ENCODE assay signal across 26 mouse cellular contexts in genomic region chr15:75371618-75372017, GRCm38 (mm10).
"Had no signal": no experiment of that assay in that cellular context is flagged by ENCODE, and none has a peak within 500 bp of the region (broad histone marks: within the 10 kb centered on the region; RNA-seq: fewer than 3 reads in every experiment).

No protein-coding gene starts in this region.

- H3K27me3 ChIP-seq: heart, embryonic 13.5 days; heart, embryonic 15.5 days; hindbrain, embryonic 13.5 days; hindbrain, embryonic 15.5 days; kidney, embryonic 15.5 days; limb, embryonic 12.5 days; liver, embryonic 12.5 days had no signal

- H3K27ac ChIP-seq: heart, adult 2 months; heart, embryonic 13.5 days; heart, embryonic 15.5 days; hindbrain, embryonic 13.5 days; hindbrain, embryonic 15.5 days; hindbrain, postnatal 0 days; kidney, embryonic 15.5 days; kidney, postnatal 0 days; limb, embryonic 10.5 days; limb, embryonic 12.5 days; liver, embryonic 12.5 days had no signal

- H3K4me2 ChIP-seq: heart, embryonic 11.5 days; heart, embryonic 13.5 days; heart, embryonic 15.5 days; hindbrain, embryonic 13.5 days; hindbrain, embryonic 15.5 days; kidney, embryonic 15.5 days; limb, embryonic 12.5 days; liver, embryonic 12.5 days had no signal

- DNase-seq: gastrocnemius, postnatal 14 days; gastrocnemius, postnatal 36 days; heart, adult 11 months; heart, adult 2 months; heart, postnatal 14 days; heart, postnatal 36 days; kidney, adult 11 months; kidney, adult 2 months; kidney, adult 9 months; kidney, postnatal 14 days; kidney, postnatal 36 days; layer of hippocampus, adult 9-11 months; layer of hippocampus, postnatal 36 days; liver had no signal

- H3K36me3 ChIP-seq: heart, embryonic 13.5 days; heart, embryonic 15.5 days; hindbrain, embryonic 13.5 days; hindbrain, embryonic 15.5 days; kidney, embryonic 15.5 days; limb, embryonic 10.5 days; limb, embryonic 12.5 days; liver, embryonic 12.5 days had no signal

- H3K4me3 ChIP-seq: heart, adult 2 months; heart, embryonic 13.5 days; heart, embryonic 15.5 days; hindbrain, embryonic 13.5 days; hindbrain, embryonic 15.5 days; kidney, embryonic 15.5 days; limb, embryonic 10.5 days; limb, embryonic 12.5 days; liver, embryonic 12.5 days had no signal

- ATAC-seq: hindbrain, postnatal 0 days; intestine, embryonic 16.5 days; liver, embryonic 12.5 days had no signal

- H3K4me1 ChIP-seq: heart, embryonic 13.5 days; heart, embryonic 15.5 days; hindbrain, embryonic 13.5 days; hindbrain, embryonic 15.5 days; kidney, embryonic 15.5 days; limb, embryonic 10.5 days; limb, embryonic 12.5 days; liver, embryonic 12.5 days had no signal

- H3K9me3 ChIP-seq: heart, embryonic 15.5 days; hindbrain, embryonic 13.5 days; hindbrain, embryonic 15.5 days; kidney, embryonic 15.5 days; limb, embryonic 10.5 days; limb, embryonic 12.5 days; liver, embryonic 12.5 days had no signal

- H3K9ac ChIP-seq: heart, embryonic 13.5 days; heart, embryonic 15.5 days; hindbrain, embryonic 13.5 days; hindbrain, embryonic 15.5 days; kidney, embryonic 15.5 days; limb, embryonic 12.5 days; liver, embryonic 12.5 days had no signal
